Mouse (Mus musculus) ZHBTc4 (cell line): ENCODE measurements at regions not wholly inside any gene's neighbourhood (a gene's known extent, or its start where the extent isn't known, plus 50 kb on each side); places are given as distances from the start of the nearest gene placed in this dataset.

ENCODE experiments used
- DNase-seq: peaks from one replicate; pipeline ENCODE4 v3.0.0-alpha.2; 2011; ENCODE audit warnings: low read depth, low spot score

- DNase-seq, result no peak
Measured at GRCm38 (mm10) chr19:28111263-28112180, 100.6 kb upstream of the Rfx3 start.

GRCm38 (mm10) chr19:28095620-28096019, 84.7 kb upstream of the Rfx3 start:
- DNase-seq, result no peak

- no peak for DNase-seq
Measured at GRCm38 (mm10) chr19:28092252-28092651, 81.3 kb upstream of the Rfx3 start.

GRCm38 (mm10) chr19:28087607-28088546, 76.9 kb upstream of the Rfx3 start:
- DNase-seq, result no peak

GRCm38 (mm10) chr19:28070386-28070785, 59.4 kb upstream of the Rfx3 start:
- DNase-seq, result no peak
